Mouse (Mus musculus) common myeloid progenitor, adult 5-6 weeks (primary cell): ENCODE data around the gene Midn. TPM values are rescaled to one million over a fixed set of nuclear protein-coding genes. Genes with fewer than 3 reads are reported as not detected.

Source experiments
- ATAC-seq: replicated peaks from 2 replicates; pipeline ENCODE4 v1.8.0; 2016; ENCODE audit warnings: low read depth, mild to moderate bottlenecking, moderate TSS enrichment, inconsistent platforms; ENCODE audit not compliant: poor library complexity, severe bottlenecking
- total RNA-seq: library from RNA; stranded (forward); fragments of 200-1000, 187-1606 nt; gene quantifications from 2 replicates; pipeline ENCODE4 v1.2.3, GENCODE M21; 2017

The Midn gene
- total RNA-seq, 1 experiment from 2014 or later = 18.4 TPM

GRCm38 (mm10) chr10:80154384-80154783 is 6.3 kb downstream of the Midn start:
- ATAC-seq = no peak

GRCm38 (mm10) chr10:80155277-80155676 is 7.2 kb downstream of the Midn start:
- ATAC-seq = no peak

GRCm38 (mm10) chr10:80156002-80156751 is 8.1 kb downstream of the Midn start:
- ATAC-seq = no peak

- ATAC-seq = no peak
These were observed 8.6 kb downstream of the Midn start for GRCm38 (mm10) chr10:80156752-80157053.

GRCm38 (mm10) chr10:80157141-80157929 is 9.3 kb downstream of the Midn start:
- ATAC-seq = no peak

GRCm38 (mm10) chr10:80158307-80158986 is 10.4 kb downstream of the Midn start:
- ATAC-seq = peak; percentile 19

GRCm38 (mm10) chr10:80159021-80159560 is 11.0 kb downstream of the Midn start:
- ATAC-seq = no peak

- ATAC-seq = peak; percentile 78
These were observed 11.7 kb downstream of the Midn start for GRCm38 (mm10) chr10:80159561-80160454.

GRCm38 (mm10) chr10:80160455-80161371 is 12.6 kb downstream of the Midn start:
- ATAC-seq = no peak

GRCm38 (mm10) chr10:80161522-80162242 is 13.6 kb downstream of the Midn start:
- no peak for ATAC-seq

GRCm38 (mm10) chr10:80162243-80162608 is 14.2 kb downstream of the Midn start:
- no peak for ATAC-seq

GRCm38 (mm10) chr10:80162716-80163299 is 14.7 kb downstream of the Midn start:
- ATAC-seq = no peak

GRCm38 (mm10) chr10:80163721-80164120 is 15.6 kb downstream of the Midn start:
- no peak for ATAC-seq

- no peak for ATAC-seq
These were observed 16.3 kb downstream of the Midn start for GRCm38 (mm10) chr10:80164161-80164997.

- peak; percentile 48 for ATAC-seq
These were observed 16.9 kb downstream of the Midn start for GRCm38 (mm10) chr10:80164998-80165344.

- ATAC-seq = no peak
These were observed 17.5 kb downstream of the Midn start, which contains the start of gene Cirbp for GRCm38 (mm10) chr10:80165392-80166128. Gene Cirbp (plus strand): TSS chr10:80165985.
